Mouse (Mus musculus) MEL (cell line): ENCODE results near the gene Fam161a. TPM values are rescaled to one million over a fixed set of nuclear protein-coding genes. Genes with fewer than 3 reads are reported as not detected.

Experiments
- DNase-seq: peaks from one replicate; pipeline ENCODE4 v3.0.0; 2011; ENCODE audit warnings: low read depth, low spot score
- H3K27ac ChIP-seq: 2 replicates; pipeline ENCODE4 v1.5.1; 2012; ENCODE audit warnings: low read depth, mild to moderate bottlenecking, control low read depth, low read length, moderate library complexity; ENCODE audit not compliant: control insufficient read depth
- H3K27me3 ChIP-seq, 2 experiments: fragments of 150-350 bp in 1 of 2; sonication (generic) in 1 of 2; 2 replicates each; pipeline ENCODE4 v1.6.1; 2012; ENCODE audit warnings: low read length in 2 of 2, mild to moderate bottlenecking in 2 of 2, improper control_type of control experiment in 1 of 2, moderate library complexity in 1 of 2; ENCODE audit not compliant: insufficient read depth in 2 of 2, control insufficient read depth in 1 of 2
- H3K36me3 ChIP-seq, 2 experiments: 2 replicates each; pipeline ENCODE4 v1.6.1; 2012 to 2014; ENCODE audit warnings: low read length in 2 of 2, improper control_type of control experiment in 1 of 2, inconsistent platforms in 1 of 2, mild to moderate bottlenecking in 1 of 2; ENCODE audit not compliant: insufficient read depth in 2 of 2, control insufficient read depth in 1 of 2
- H3K4me1 ChIP-seq, 2 experiments: fragments of 150-350 bp in 1 of 2; sonication (generic) in 1 of 2; 2 replicates each; pipeline ENCODE4 v1.6.1; 2012; ENCODE audit warnings: low read length in 2 of 2, improper control_type of control experiment in 1 of 2, mild to moderate bottlenecking in 1 of 2; ENCODE audit not compliant: insufficient read depth in 2 of 2, control insufficient read depth in 1 of 2
- H3K4me3 ChIP-seq, 2 experiments: fragments of 150-350 bp in 1 of 2; sonication (generic) in 1 of 2; 2 replicates each; pipeline ENCODE4 v1.5.1; 2012; ENCODE audit warnings: low read depth in 2 of 2, low read length in 2 of 2, mild to moderate bottlenecking in 2 of 2, moderate library complexity in 2 of 2, control low read depth in 1 of 2, improper control_type of control experiment in 1 of 2; ENCODE audit not compliant: control insufficient read depth in 1 of 2, insufficient read depth in 1 of 2
- H3K79me2 ChIP-seq: 2 replicates; pipeline ENCODE4 v1.6.1; 2012; ENCODE audit warnings: mild to moderate bottlenecking, low read length, moderate library complexity; ENCODE audit not compliant: control insufficient read depth, poor library complexity, insufficient read depth
- H3K9ac ChIP-seq: 2 replicates; pipeline ENCODE4 v1.6.1; 2012; ENCODE audit warnings: low read depth, mild to moderate bottlenecking, control low read depth, low read length, moderate library complexity; ENCODE audit not compliant: control insufficient read depth, poor library complexity, severe bottlenecking
- H3K9me3 ChIP-seq: fragments of 150-350 bp; sonication (generic); replicated peaks from 2 replicates; pipeline ENCODE4 v1.6.1; 2012; ENCODE audit warnings: mild to moderate bottlenecking, low read length, improper control_type of control experiment, moderate library complexity; ENCODE audit not compliant: insufficient read depth
- BHLHE40 ChIP-seq: IDR thresholded peaks from 2 replicates; pipeline ENCODE4 v1.6.1; 2012; ENCODE audit warnings: low read depth, mild to moderate bottlenecking, inconsistent platforms, low read length, improper control_type of control experiment, borderline replicate concordance
- CHD2 ChIP-seq: IDR thresholded peaks from 2 replicates; pipeline ENCODE4 v1.6.1; 2011; ENCODE audit warnings: low read length, improper control_type of control experiment
- CTCF ChIP-seq, 3 experiments: IDR thresholded peaks in 2 of 3; conservative IDR thresholded peaks in 1 of 3; 2 replicates each; pipeline ENCODE4 v1.5.1; 2011 to 2012; ENCODE audit warnings: low read length in 3 of 3, low read depth in 2 of 3, mild to moderate bottlenecking in 2 of 3, improper control_type of control experiment in 1 of 3, inconsistent platforms in 1 of 3, mixed read lengths in 1 of 3, moderate library complexity in 1 of 3; ENCODE audit not compliant: control insufficient read depth in 1 of 3, insufficient read depth in 1 of 3, poor library complexity in 1 of 3, severe bottlenecking in 1 of 3
- E2F4 ChIP-seq: IDR thresholded peaks from 2 replicates; pipeline ENCODE4 v1.6.1; 2011; ENCODE audit warnings: low read depth, low read length, improper control_type of control experiment, borderline replicate concordance
- ELF1 ChIP-seq: IDR thresholded peaks from 2 replicates; pipeline ENCODE4 v1.6.1; 2014; ENCODE audit warnings: low read depth, mild to moderate bottlenecking, inconsistent platforms, low read length, improper control_type of control experiment, moderate library complexity
- ETS1 ChIP-seq: IDR thresholded peaks from 2 replicates; pipeline ENCODE4 v1.6.1; 2012; ENCODE audit warnings: low read depth, mild to moderate bottlenecking, inconsistent platforms, low read length, improper control_type of control experiment, moderate library complexity
- GABPA ChIP-seq: IDR thresholded peaks from 2 replicates; pipeline ENCODE4 v1.6.1; 2012; ENCODE audit warnings: low read depth, mild to moderate bottlenecking, inconsistent platforms, low read length, improper control_type of control experiment, moderate library complexity
- GATA1 ChIP-seq: IDR thresholded peaks from 2 replicates; pipeline ENCODE4 v1.6.1; 2011; ENCODE audit warnings: low read depth, low read length, improper control_type of control experiment
- JUND ChIP-seq: IDR thresholded peaks from 2 replicates; pipeline ENCODE4 v1.6.1; 2011; ENCODE audit warnings: low read depth, mild to moderate bottlenecking, improper control_type of control experiment, low read length
- KAT2A ChIP-seq: conservative IDR thresholded peaks from 2 replicates; pipeline ENCODE4 v1.6.1; 2012; ENCODE audit warnings: low read depth, low read length, improper control_type of control experiment, inconsistent platforms
- MAX ChIP-seq: IDR thresholded peaks from 2 replicates; pipeline ENCODE4 v1.6.1; 2011; ENCODE audit warnings: low read length, improper control_type of control experiment
- MEF2A ChIP-seq: IDR thresholded peaks from 2 replicates; pipeline ENCODE4 v1.6.1; 2014; ENCODE audit warnings: low read depth, mild to moderate bottlenecking, inconsistent platforms, low read length, improper control_type of control experiment; ENCODE audit not compliant: poor library complexity, insufficient replicate concordance, severe bottlenecking; ENCODE audit errors: extremely low read depth
- MXI1 ChIP-seq: IDR thresholded peaks from 2 replicates; pipeline ENCODE4 v1.6.1; 2011; ENCODE audit warnings: mild to moderate bottlenecking, low read depth, low read length, improper control_type of control experiment
- MYB ChIP-seq: IDR thresholded peaks from 2 replicates; pipeline ENCODE4 v1.6.1; 2011; ENCODE audit warnings: mild to moderate bottlenecking, low read depth, low read length, improper control_type of control experiment
- NELFE ChIP-seq: IDR thresholded peaks from 2 replicates; pipeline ENCODE4 v1.6.1; 2011; ENCODE audit warnings: low read depth, low read length, improper control_type of control experiment
- POLR2A ChIP-seq, 2 experiments: IDR thresholded peaks; 2 replicates each; pipeline ENCODE4 v1.6.1; 2011 to 2012; ENCODE audit warnings: low read length in 2 of 2, mild to moderate bottlenecking in 2 of 2, control low read depth in 1 of 2, improper control_type of control experiment in 1 of 2, low read depth in 1 of 2, moderate library complexity in 1 of 2; ENCODE audit not compliant: control insufficient read depth in 1 of 2, insufficient read depth in 1 of 2, poor library complexity in 1 of 2
- POLR2AphosphoS2 ChIP-seq: IDR thresholded peaks from 2 replicates; pipeline ENCODE4 v1.6.1; 2011; ENCODE audit warnings: low read length, improper control_type of control experiment
- RAD21 ChIP-seq: IDR thresholded peaks from 2 replicates; pipeline ENCODE4 v1.6.1; 2011; ENCODE audit warnings: mild to moderate bottlenecking, low read depth, low read length, improper control_type of control experiment
- RCOR1 ChIP-seq: IDR thresholded peaks from 2 replicates; pipeline ENCODE4 v1.6.1; 2012; ENCODE audit warnings: low read depth, mild to moderate bottlenecking, inconsistent platforms, low read length, improper control_type of control experiment
- SIN3A ChIP-seq: IDR thresholded peaks from 2 replicates; pipeline ENCODE4 v1.6.1; 2012; ENCODE audit warnings: low read length, improper control_type of control experiment, inconsistent platforms
- SMC3 ChIP-seq: IDR thresholded peaks from 2 replicates; pipeline ENCODE4 v1.6.1; 2011; ENCODE audit warnings: low read depth, low read length, improper control_type of control experiment
- TAL1 ChIP-seq: IDR thresholded peaks from 2 replicates; pipeline ENCODE4 v1.6.1; 2012; ENCODE audit warnings: mild to moderate bottlenecking, inconsistent platforms, low read length, moderate library complexity, mixed read lengths
- TCF12 ChIP-seq: IDR thresholded peaks from 2 replicates; pipeline ENCODE4 v1.6.1; 2014; ENCODE audit warnings: low read depth, mild to moderate bottlenecking, inconsistent platforms, low read length, improper control_type of control experiment, moderate library complexity
- UBTF ChIP-seq: IDR thresholded peaks from 2 replicates; pipeline ENCODE4 v1.6.1; 2012; ENCODE audit warnings: low read depth, mild to moderate bottlenecking, inconsistent platforms, low read length, improper control_type of control experiment, moderate library complexity, borderline replicate concordance; ENCODE audit not compliant: insufficient read depth
- USF2 ChIP-seq, 2 experiments: IDR thresholded peaks; 2 replicates each; pipeline ENCODE4 v1.6.1; 2011 to 2012; ENCODE audit warnings: improper control_type of control experiment in 2 of 2, low read length in 2 of 2, borderline replicate concordance in 1 of 2, inconsistent platforms in 1 of 2, low read depth in 1 of 2, mild to moderate bottlenecking in 1 of 2; ENCODE audit not compliant: insufficient read depth in 1 of 2
- ZC3H11A ChIP-seq: IDR thresholded peaks from 2 replicates; pipeline ENCODE4 v1.6.1; 2012; ENCODE audit warnings: low read depth, mild to moderate bottlenecking, inconsistent platforms, low read length, improper control_type of control experiment
- ZKSCAN1 ChIP-seq: IDR thresholded peaks from 2 replicates; pipeline ENCODE4 v1.6.1; 2012; ENCODE audit warnings: low read depth, mild to moderate bottlenecking, inconsistent platforms, low read length, improper control_type of control experiment, moderate library complexity
- ZMIZ1 ChIP-seq: IDR thresholded peaks from 2 replicates; pipeline ENCODE4 v1.6.1; 2012; ENCODE audit warnings: low read depth, mild to moderate bottlenecking, inconsistent platforms, low read length, improper control_type of control experiment, moderate library complexity
- ZNF384 ChIP-seq: IDR thresholded peaks from 2 replicates; pipeline ENCODE4 v1.6.1; 2012; ENCODE audit warnings: low read depth, mild to moderate bottlenecking, inconsistent platforms, low read length, improper control_type of control experiment
- polyA plus RNA-seq, 2 experiments: library from polyadenylated mRNA; stranded (reverse) in 1 of 2; unstranded in 1 of 2; fragments of >175 nt in 1 of 2; fragments of >200 nt in 1 of 2; gene quantifications; 2 replicates each; pipeline versions ENCODE4 v1.2.1 to v1.2.4; 2012; ENCODE audit warnings: low replicate concordance in 2 of 2, low read depth in 1 of 2; ENCODE audit not compliant: insufficient read length in 2 of 2, insufficient read depth in 1 of 2, missing spikeins in 1 of 2
- total RNA-seq: library from RNA; depleted of rRNA; stranded (reverse); fragments of 300-350 nt; gene quantifications from 2 replicates; pipeline ENCODE4 v1.2.3, GENCODE M21; 2012

Gene Fam161a
- total and polyA plus RNA-seq, 3 experiments: 0.27 to 1.0 TPM; not detected in 1

GRCm38 (mm10) chr11:22987357-22987756 lies 20.0 kb upstream of the Fam161a start:
- DNase-seq: peak; percentile 88
- Histone ChIP-seq H3K27me3 (no peaks in the 10 kb centered on the region), H3K27ac (no peak overlapping the region), H3K4me3 (no peak overlapping the region), H3K9me3 (no peaks in the 10 kb centered on the region), H3K4me1 (peaks cover 4 to 5% of the 10 kb centered on the region in 2 experiments; a peak in 3 of 4 replicates), H3K9ac (no peak overlapping the region), H3K79me2 (peaks cover 22% of the 10 kb centered on the region), H3K36me3 (peaks cover 2 to 14% of the 10 kb centered on the region in 2 experiments)
- no peak for TF ChIP-seq GABPA
- no peak for TF ChIP-seq ZMIZ1
- no peak for TF ChIP-seq E2F4
- no peak for TF ChIP-seq USF2 (IDR thresholded peaks at IDR 0.05; ENCODE audit: borderline replicate concordance in 1 of 2, insufficient read depth in 1 of 2, low read depth in 1 of 2, low read length in 2 of 2)
- no peak for TF ChIP-seq CHD2
- TF ChIP-seq SIN3A: peak; percentile 55; the same call in 1 of the 2 replicates
- no peak for TF ChIP-seq UBTF
- no peak for TF ChIP-seq RCOR1
- no peak for TF ChIP-seq NELFE
- TF ChIP-seq CTCF (IDR thresholded peaks at IDR 0.05 in 2 of 3, conservative IDR thresholded peaks at IDR 0.05 in 1 of 3; ENCODE audit: control insufficient read depth in 1 of 3, insufficient read depth in 1 of 3, low read depth in 2 of 3, low read length in 3 of 3, poor library complexity in 1 of 3, severe bottlenecking in 1 of 3): peak; percentile 76 to 97 (median 79)
- TF ChIP-seq ZNF384: no peak
- TF ChIP-seq TAL1: no peak
- no peak for TF ChIP-seq MXI1
- TF ChIP-seq ZC3H11A: peak; percentile 86
- no peak for TF ChIP-seq ETS1
- TF ChIP-seq MYB: no peak
- 0 out of 2 replicates have a peak, but pooled peaks have one; percentile 31 for TF ChIP-seq GATA1
- TF ChIP-seq POLR2AphosphoS2: no peak
- TF ChIP-seq ZKSCAN1: no peak
- no peak for TF ChIP-seq POLR2A (IDR thresholded peaks at IDR 0.05; ENCODE audit: control insufficient read depth in 1 of 2, insufficient read depth in 1 of 2, low read depth in 1 of 2, low read length in 2 of 2, poor library complexity in 1 of 2)
- TF ChIP-seq MEF2A: no peak
- TF ChIP-seq TCF12: no peak
- TF ChIP-seq BHLHE40: no peak
- peak; percentile 100 for TF ChIP-seq RAD21
- TF ChIP-seq JUND: no peak
- TF ChIP-seq ELF1: no peak
- peak; percentile 90 for TF ChIP-seq SMC3
- TF ChIP-seq MAX: no peak
- TF ChIP-seq KAT2A: no peak
